Comparison of ENCODE assay signal across 8 mouse cellular contexts in genomic region chr6:86480189-86480831, GRCm38 (mm10). TPM values are rescaled to one million over a fixed set of nuclear protein-coding genes. Genes with fewer than 3 reads are reported as not detected.
DNase-seq lines count a peak whose midpoint lies in the region; ATAC-seq and TF ChIP-seq lines count a peak whose summit lies in the region.

No protein-coding gene starts in this region.

- no peak for TF ChIP-seq CTCF in midbrain, postnatal 0 days (IDR thresholded peaks at IDR 0.05)

- no peaks in the 10 kb centered on the region for H3K9me3 ChIP-seq in hindbrain, embryonic 13.5 days
- H3K9me3 ChIP-seq in liver, embryonic 11.5 days (ENCODE audit: control insufficient read depth, low read length), result no peaks in the 10 kb centered on the region
- no peaks in the 10 kb centered on the region for H3K9me3 ChIP-seq in midbrain, postnatal 0 days (ENCODE audit: low read length)

- H3K4me2 ChIP-seq in hindbrain, embryonic 13.5 days, result 0 out of 2 replicates have a peak overlapping the region, but pooled peaks have one; percentile 6
- peak overlapping the region; percentile 38 for H3K4me2 ChIP-seq in liver, embryonic 11.5 days
- peak overlapping the region; percentile 9; the same call in 1 of the 2 replicates for H3K4me2 ChIP-seq in midbrain, postnatal 0 days (ENCODE audit: low read depth, low read length, poor library complexity, severe bottlenecking)

- no peaks in the 10 kb centered on the region for H3K27me3 ChIP-seq in hindbrain, embryonic 13.5 days
- H3K27me3 ChIP-seq in liver, embryonic 11.5 days (replicated peaks; ENCODE audit: control insufficient read depth, insufficient read depth, low read length), result no peaks in the 10 kb centered on the region
- H3K27me3 ChIP-seq in midbrain, postnatal 0 days (ENCODE audit: insufficient read depth, low read length), result no peaks in the 10 kb centered on the region

- H3K27ac ChIP-seq in hindbrain, embryonic 13.5 days, result peak overlapping the region; percentile 81
- H3K27ac ChIP-seq in liver, embryonic 11.5 days (ENCODE audit: low read depth, low read length), result peak overlapping the region; percentile 42
- peak overlapping the region; percentile 57 for H3K27ac ChIP-seq in midbrain, postnatal 0 days (ENCODE audit: low read depth, low read length)

- 41% methylated on average over 9 of the region's 9 CpGs for WGBS in hindbrain, embryonic 13.5 days
- 38% methylated on average over 9 of the region's 9 CpGs for WGBS in liver, embryonic 11.5 days
- 33% methylated on average over 9 of the region's 9 CpGs for WGBS in midbrain, postnatal 0 days

- ATAC-seq in hindbrain, embryonic 13.5 days (ENCODE audit: low FRiP score), result no peak
- ATAC-seq in liver, embryonic 11.5 days (replicated peaks; ENCODE audit: low FRiP score), result no peak
- no peak for ATAC-seq in midbrain, postnatal 0 days (ENCODE audit: low FRiP score)

- peak; percentile 56 for DNase-seq in 3134 (ENCODE audit: extremely low read depth, insufficient read length, low spot score)
- DNase-seq in adrenal gland, postnatal 14 days, result peak; percentile 70
- DNase-seq in forelimb bud, embryonic 11.5 days (ENCODE audit: low read depth, low spot score), result peak; percentile 63
- DNase-seq in liver, embryonic 11.5 days (ENCODE audit: low spot score), result no peak
- no peak for DNase-seq in midbrain, postnatal 0 days (ENCODE audit: low spot score)
- no peak for DNase-seq in layer of hippocampus, postnatal 25 days (ENCODE audit: extremely low spot score in 1 of 2, low spot score in 1 of 2)
- DNase-seq in layer of hippocampus, adult 18-20 months (ENCODE audit: low spot score in 2 of 2), result no peak

- no peak overlapping the region for H3K4me3 ChIP-seq in hindbrain, embryonic 13.5 days
- no peak overlapping the region for H3K4me3 ChIP-seq in liver, embryonic 11.5 days (ENCODE audit: low read depth, low read length)
- H3K4me3 ChIP-seq in midbrain, postnatal 0 days (ENCODE audit: low read depth, low read length), result no peak overlapping the region

- no peaks in the 10 kb centered on the region for H3K36me3 ChIP-seq in hindbrain, embryonic 13.5 days
- H3K36me3 ChIP-seq in liver, embryonic 11.5 days (ENCODE audit: control insufficient read depth, insufficient read depth, low read length), result no peaks in the 10 kb centered on the region
- H3K36me3 ChIP-seq in midbrain, postnatal 0 days (ENCODE audit: insufficient read depth, low read length), result no peaks in the 10 kb centered on the region

- peaks cover 22% of the 10 kb centered on the region for H3K4me1 ChIP-seq in hindbrain, embryonic 13.5 days (replicated peaks)
- H3K4me1 ChIP-seq in liver, embryonic 11.5 days (replicated peaks; ENCODE audit: control insufficient read depth, insufficient read depth, low read length), result peaks cover 23% of the 10 kb centered on the region
- H3K4me1 ChIP-seq in midbrain, postnatal 0 days (ENCODE audit: insufficient read depth, low read length), result no peaks in the 10 kb centered on the region

- H3K9ac ChIP-seq in hindbrain, embryonic 13.5 days, result peak overlapping the region; percentile 55
- H3K9ac ChIP-seq in liver, embryonic 11.5 days (ENCODE audit: low read depth, low read length), result 0 out of 2 replicates have a peak overlapping the region, but pooled peaks have one; percentile 7
- no peak overlapping the region; the same call in 1 of the 2 replicates for H3K9ac ChIP-seq in midbrain, postnatal 0 days (replicated peaks; ENCODE audit: low read length, poor library complexity, severe bottlenecking)

RNA-seq across cellular contexts. Expression of gene C87436, which starts 42.1 kb away (rescaled TPM):
- 15.6 and 16.4 TPM in 2 replicates for total RNA-seq in adrenal gland, postnatal 14 days (2021)
- polyA plus RNA-seq in hindbrain, embryonic 13.5 days (2015; fragmentation: Nextera tagmentation; extraction: Ambion mirVana), result 25.7 and 28.0 TPM in 2 replicates
- 24.8 and 25.9 TPM in 2 replicates for polyA plus RNA-seq in liver, embryonic 11.5 days (2014; fragmentation: Nextera tagmentation; extraction: Ambion mirVana)
- total RNA-seq in midbrain, postnatal 0 days (2014; rRNA removed), result 13.9 and 20.1 TPM in 2 replicates
- polyA plus RNA-seq in midbrain, postnatal 0 days (2015; fragmentation: Nextera tagmentation; extraction: Ambion mirVana), result 16.3 and 19.9 TPM in 2 replicates
- 10 to 100 TPM; 16.1 to 17.4 TPM for total RNA-seq in layer of hippocampus, postnatal 25 days (2021)
- total RNA-seq in layer of hippocampus, adult 18-20 months (2021), result 10 to 100 TPM; 17.5 to 17.8 TPM

RNA-seq across cellular contexts. Expression of gene Pcbp1, which starts 45.8 kb away (rescaled TPM):
- total RNA-seq in adrenal gland, postnatal 14 days (2021), result 260 TPM in 2 replicates
- polyA plus RNA-seq in hindbrain, embryonic 13.5 days (2015; fragmentation: Nextera tagmentation; extraction: Ambion mirVana), result 268 and 333 TPM in 2 replicates
- polyA plus RNA-seq in liver, embryonic 11.5 days (2014; fragmentation: Nextera tagmentation; extraction: Ambion mirVana), result 543 and 554 TPM in 2 replicates
- total RNA-seq in midbrain, postnatal 0 days (2014; rRNA removed), result 51.7 and 72.8 TPM in 2 replicates
- 264 and 292 TPM in 2 replicates for polyA plus RNA-seq in midbrain, postnatal 0 days (2015; fragmentation: Nextera tagmentation; extraction: Ambion mirVana)
- total RNA-seq in layer of hippocampus, postnatal 25 days (2021), result 100 to 1,000 TPM; 187 to 192 TPM
- total RNA-seq in layer of hippocampus, adult 18-20 months (2021), result 100 to 1,000 TPM; 197 to 204 TPM

RNA-seq across cellular contexts. Expression of gene Gm44790, which starts 53.9 kb away (rescaled TPM):
- total RNA-seq in adrenal gland, postnatal 14 days (2021), result 0.78 TPM in 1 of 2 replicates, not detected in the other
- 0.52 TPM in 1 of 2 replicates, not detected in the other for polyA plus RNA-seq in hindbrain, embryonic 13.5 days (2015; fragmentation: Nextera tagmentation; extraction: Ambion mirVana)
- 0.47 TPM in 1 of 2 replicates, not detected in the other for polyA plus RNA-seq in liver, embryonic 11.5 days (2014; fragmentation: Nextera tagmentation; extraction: Ambion mirVana)
- 1.4 and 6.0 TPM in 2 replicates for total RNA-seq in midbrain, postnatal 0 days (2014; rRNA removed)
- polyA plus RNA-seq in midbrain, postnatal 0 days (2015; fragmentation: Nextera tagmentation; extraction: Ambion mirVana), result 1.4 and 1.8 TPM in 2 replicates
- 1 to 10 TPM in 1 of 2 experiments, under 1 TPM in 1; 0.92 to 3.0 TPM for total RNA-seq in layer of hippocampus, postnatal 25 days (2021)
- total RNA-seq in layer of hippocampus, adult 18-20 months (2021), result 1 to 10 TPM in 1 of 2 experiments, under 1 TPM in 1; 0.84 to 2.8 TPM

Comparison
In these comparisons a context has a peak if more than half of its experiments do, and no peak if none do; other contexts are left out.
1. DNase-seq: peak in 3134 (single experiment), adrenal gland, postnatal 14 days (single experiment) and forelimb bud, embryonic 11.5 days (single experiment); none in liver, embryonic 11.5 days (single experiment), midbrain, postnatal 0 days (single experiment), layer of hippocampus, postnatal 25 days (0 of 2) and layer of hippocampus, adult 18-20 months (0 of 2).
2. Peak in every context shown above with its lines, with median percentiles within 50 percentile points of each other: H3K27ac ChIP-seq and H3K4me2 ChIP-seq.